Mouse (Mus musculus) intestine, embryonic 14.5 days (tissue): ENCODE measurements at regions not wholly inside any gene's neighbourhood (a gene's known extent, or its start where the extent isn't known, plus 50 kb on each side); places are given as distances from the start of the nearest gene placed in this dataset.

ENCODE experiments used
- ATAC-seq: fragments of 200-750 bp; cut with Nextera tagmentation; replicated peaks from 2 replicates; pipeline ENCODE4 v1.8.0; 2017; ENCODE audit warnings: low read depth, moderate number of reproducible peaks, moderate TSS enrichment, moderate library complexity; ENCODE audit not compliant: low FRiP score, low TSS enrichment
- DNase-seq: peaks from one replicate; pipeline ENCODE4 v3.0.0-alpha.2; 2018; ENCODE audit warnings: low spot score
- H3K27ac ChIP-seq: fragments of 300-500 bp; sonication (generic); 2 replicates; pipeline ENCODE4 v1.5.1; 2014; ENCODE audit warnings: low read depth, mild to moderate bottlenecking, control low read depth
- H3K27me3 ChIP-seq: fragments of 300-500 bp; sonication (generic); replicated peaks from 2 replicates; pipeline ENCODE4 v1.6.1; 2014; ENCODE audit warnings: low read length, control low read depth; ENCODE audit not compliant: control insufficient read depth, insufficient read depth
- H3K36me3 ChIP-seq: fragments of 300-500 bp; sonication (generic); 2 replicates; pipeline ENCODE4 v1.6.1; 2014; ENCODE audit warnings: low read length, control low read depth; ENCODE audit not compliant: control insufficient read depth, insufficient read depth
- H3K4me1 ChIP-seq: fragments of 300-500 bp; sonication (generic); replicated peaks from 2 replicates; pipeline ENCODE4 v1.6.1; 2014; ENCODE audit warnings: low read length, control low read depth, mixed read lengths; ENCODE audit not compliant: control insufficient read depth, insufficient read depth
- H3K4me2 ChIP-seq: fragments of 300-500 bp; sonication (generic); 2 replicates; pipeline ENCODE4 v1.6.1; 2014; ENCODE audit warnings: low read length
- H3K4me3 ChIP-seq: fragments of 300-500 bp; sonication (generic); 2 replicates; pipeline ENCODE4 v1.5.1; 2014; ENCODE audit warnings: low read depth, low read length, control low read depth, mixed read lengths
- H3K9ac ChIP-seq: fragments of 300-500 bp; sonication (generic); 2 replicates; pipeline ENCODE4 v1.6.1; 2014; ENCODE audit warnings: mild to moderate bottlenecking, low read length
- H3K9me3 ChIP-seq: fragments of 300-500 bp; sonication (generic); 2 replicates; pipeline ENCODE4 v1.6.1; 2016; ENCODE audit warnings: low read length, control low read depth; ENCODE audit not compliant: control insufficient read depth
- WGBS: fragments of 180-500 bp; shearing (Covaris S2); extraction: QIAGEN DNeasy Blood & Tissue Kit; methylation state at CpG from one replicate; pipeline ENCODE4 v1.1.7; 2014; 5-methylcytosine and 5-hydroxymethylcytosine counted together

DNA sequence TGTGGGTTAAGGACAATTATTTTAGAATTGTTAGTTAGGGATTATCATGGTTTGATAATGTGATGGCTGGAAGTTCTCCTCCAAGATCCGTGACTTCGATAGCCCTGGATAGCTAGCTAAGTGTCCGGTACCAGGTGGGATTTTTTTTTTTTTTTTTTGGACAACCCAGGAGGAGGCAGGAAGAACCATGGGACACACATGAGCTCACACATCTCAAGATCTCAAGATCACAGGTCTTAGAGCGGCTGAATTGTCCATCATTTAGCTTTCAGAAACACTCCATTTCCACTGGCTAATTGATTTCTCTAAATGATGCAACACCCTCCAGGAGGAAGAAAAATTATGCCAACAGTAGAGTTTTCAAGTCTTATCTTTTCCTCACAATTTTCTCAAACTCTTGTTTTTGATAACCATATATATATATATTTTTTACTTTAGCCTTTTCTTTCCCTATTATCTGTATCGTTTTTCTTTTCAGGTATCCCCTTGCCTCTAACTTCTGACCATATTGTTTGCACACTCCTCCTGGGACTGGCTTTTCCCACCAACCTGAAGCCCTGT, 54.5 kb upstream of the Ctnnb1 start:
- WGBS = 92% methylated on average over 5 of the region's 5 CpGs
- H3K4me3 ChIP-seq = no peak overlapping the region
- DNase-seq = no peak

DNA sequence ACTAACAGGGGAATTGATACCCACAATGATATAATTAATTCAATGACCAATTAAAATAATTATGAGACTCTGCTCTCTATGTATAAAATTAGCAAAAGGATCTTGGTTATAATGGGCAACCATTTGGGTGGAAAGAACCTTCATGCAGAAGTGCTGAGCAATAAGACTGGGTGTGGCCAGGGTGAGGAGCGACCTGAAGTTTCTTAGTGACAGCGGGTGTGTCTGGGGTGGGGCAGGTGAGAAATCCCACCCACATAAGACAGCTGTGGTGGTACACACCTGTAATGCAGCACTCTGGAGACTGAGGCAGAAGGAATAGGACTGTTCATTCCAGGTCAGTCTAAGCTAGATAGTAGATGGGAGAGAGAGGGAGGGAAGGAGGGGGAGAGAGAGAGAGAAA, 51.9 kb upstream of the Ctnnb1 start:
- ATAC-seq (0 out of 2 replicates have a peak, but pooled peaks have one; percentile 15), DNase-seq (no peak)
- no peak overlapping the region for H3K9ac ChIP-seq
- no peak overlapping the region for H3K4me2 ChIP-seq
- no peaks in the 10 kb centered on the region for H3K36me3 ChIP-seq
- H3K27me3 ChIP-seq = no peaks in the 10 kb centered on the region
- H3K4me1 ChIP-seq = no peaks in the 10 kb centered on the region; the same call in 1 of the 2 replicates
- H3K4me3 ChIP-seq = no peak overlapping the region
- peaks cover 3% of the 10 kb centered on the region; the same call in 1 of the 2 replicates for H3K9me3 ChIP-seq
- WGBS = 77% methylated on average over 2 of the region's 2 CpGs
- no peak overlapping the region for H3K27ac ChIP-seq

More for the DNA sequence above, 54.5 kb upstream of the Ctnnb1 start:
- Histone ChIP-seq H3K9ac (no peak overlapping the region), H3K27ac (no peak overlapping the region), H3K4me2 (no peak overlapping the region), H3K9me3 (peaks cover 3% of the 10 kb centered on the region; the same call in 1 of the 2 replicates), H3K36me3 (no peaks in the 10 kb centered on the region), H3K4me1 (peaks cover 7% of the 10 kb centered on the region; the same call in 1 of the 2 replicates), H3K27me3 (no peaks in the 10 kb centered on the region)
- no peak for ATAC-seq
